Mouse (Mus musculus): Measurements from ENCODE around the gene Chchd10. TPM values are rescaled to one million over a fixed set of nuclear protein-coding genes. Genes with fewer than 3 reads are reported as not detected.

Chchd10 gene
- total and polyA plus RNA-seq, 3 experiments, result 147 to 540 (median 254) TPM

DNA sequence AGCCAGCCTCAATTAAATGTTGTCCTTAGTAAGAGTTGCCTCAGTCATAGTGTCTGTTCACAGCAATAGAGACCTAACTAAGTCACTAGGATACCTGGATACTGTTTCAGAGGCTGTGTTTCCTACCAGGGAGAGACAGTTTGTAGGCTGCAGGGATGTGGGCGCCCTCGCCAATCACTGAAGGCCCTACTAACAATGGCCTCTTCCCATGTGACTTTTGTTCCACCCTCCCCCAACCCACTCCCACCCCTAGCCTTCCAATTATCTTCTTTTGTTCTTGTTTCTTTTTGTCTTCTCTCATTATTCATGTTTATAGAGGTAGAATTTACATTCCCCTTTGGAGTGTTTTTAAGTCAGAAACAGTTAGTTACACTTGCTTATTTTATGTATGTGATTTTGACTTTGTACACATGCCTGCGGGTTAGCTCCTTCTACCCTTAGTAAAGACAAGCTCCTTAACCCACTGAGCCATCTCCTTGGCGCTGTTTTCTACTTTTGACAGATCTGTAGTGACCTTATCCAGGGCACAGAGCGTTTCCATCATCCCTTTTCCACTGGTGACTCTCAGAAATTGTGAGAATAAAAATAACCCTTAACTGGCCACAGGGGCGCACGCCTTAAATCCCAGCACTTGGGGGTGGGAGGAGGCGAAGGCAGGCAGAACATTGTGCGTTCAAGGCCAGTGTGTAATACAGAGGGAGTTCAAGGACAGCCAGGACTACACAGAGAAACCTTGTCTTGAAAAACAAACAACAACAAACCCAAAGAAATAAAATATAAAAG, 8.3 kb downstream of the Chchd10 start:
- no peak for DNase-seq (ENCODE audit: extremely low read depth)
- Histone ChIP-seq H3K79me2 (replicated peaks; ENCODE audit: control insufficient read depth, extremely low read depth, insufficient read depth, poor library complexity, severe bottlenecking) (no peaks in the 10 kb centered on the region), H3K4me1 (ENCODE audit: control insufficient read depth in 1 of 2, insufficient read depth in 2 of 2) (peaks cover 20 to 71% of the 10 kb centered on the region in 2 experiments), H3K27ac (ENCODE audit: insufficient read depth, low read depth) (no peak overlapping the region), H3K9me3 (replicated peaks; ENCODE audit: low read length) (no peaks in the 10 kb centered on the region), H3K9ac (ENCODE audit: insufficient read depth, low read depth) (no peak overlapping the region), H3K36me3 (replicated peaks in 1 of 2; ENCODE audit: control insufficient read depth in 1 of 2, insufficient read depth in 1 of 2, low read length in 1 of 2) (peaks cover 0 to 15% of the 10 kb centered on the region in 2 experiments), H3K27me3 (replicated peaks) (no peaks in the 10 kb centered on the region), H3K4me3 (replicated peaks in 1 of 3; ENCODE audit: low read depth in 2 of 3, low read length in 2 of 3, poor library complexity in 1 of 3) (no peak overlapping the region), H3K4me2 (ENCODE audit: insufficient read depth, low read depth, poor library complexity, severe bottlenecking) (no peak overlapping the region)
- dilution Hi-C loops (cut with MboI; ENCODE audit: extremely low pct_ligation_motif_present, extremely low pct_unique_long_range_greater_than_20kb, low sequenced_read_pairs), result no loop called here
- TF ChIP-seq E2F4 (IDR thresholded peaks at IDR 0.05; ENCODE audit: insufficient replicate concordance, low read depth, low read length) (no peak), ETS1 (conservative IDR thresholded peaks at IDR 0.05; ENCODE audit: low read depth, low read length) (no peak), HCFC1 (IDR thresholded peaks at IDR 0.05; ENCODE audit: low read depth, low read length) (no peak), PAX5 (IDR thresholded peaks at IDR 0.05; ENCODE audit: low read length) (no peak), MYC (IDR thresholded peaks at IDR 0.05; ENCODE audit: low read depth, low read length) (no peak), CTCF (conservative IDR thresholded peaks at IDR 0.05 in 1 of 2, IDR thresholded peaks at IDR 0.05 in 1 of 2; ENCODE audit: low read depth in 2 of 2, low read length in 2 of 2) (no peak)
- in situ Hi-C loops (cut with MboI; ENCODE audit: low pct_ligation_motif_present, low pct_unique_long_range_greater_than_20kb, low sequenced_read_pairs), result no loop called here

DNA sequence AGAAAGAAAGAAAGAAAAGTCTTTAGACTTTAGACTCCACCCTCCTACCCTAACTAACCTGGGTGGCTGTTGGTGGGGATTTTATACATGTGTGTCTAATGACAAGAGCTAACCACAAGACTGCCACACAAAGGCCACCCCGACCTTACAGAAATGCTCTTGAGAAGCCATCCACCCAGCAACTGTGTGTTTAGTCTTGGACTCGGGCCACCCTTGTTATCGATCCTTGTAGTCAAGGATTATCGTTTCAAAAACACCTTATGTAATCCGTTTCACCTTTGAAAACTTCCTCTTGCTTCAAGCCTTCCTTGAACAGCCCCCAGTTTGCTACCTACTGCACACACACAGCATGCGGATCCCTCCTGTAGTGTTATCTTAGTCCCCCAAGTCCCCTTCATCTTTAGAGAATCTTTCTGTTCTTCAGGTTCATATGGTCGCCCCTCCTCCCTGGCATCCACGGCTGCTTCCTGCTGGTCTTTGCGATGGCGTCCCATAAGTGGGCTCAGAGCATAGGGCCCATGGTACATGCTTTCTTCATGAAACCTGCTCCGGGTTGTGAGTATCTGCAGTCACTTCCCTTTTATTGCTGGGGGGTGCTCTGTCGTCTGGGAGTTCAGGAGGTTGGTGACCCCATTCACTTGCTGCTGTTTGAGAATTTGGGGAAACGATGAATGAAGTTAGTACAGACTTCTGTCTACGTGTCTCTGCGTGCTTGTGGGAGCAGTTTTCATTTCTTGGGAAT, 10.0 kb downstream of the Chchd10 start, which contains the start of gene Vpreb3:
Gene Vpreb3 (plus strand): TSS at position 322 of the 742 bp plus-strand sequence.
- no peak for DNase-seq (ENCODE audit: extremely low read depth)
- Histone ChIP-seq H3K4me2 (ENCODE audit: insufficient read depth, low read depth, poor library complexity, severe bottlenecking) (no peak within 1 kb of the TSS), H3K27ac (ENCODE audit: insufficient read depth, low read depth) (no peak within 1 kb of the TSS), H3K9ac (ENCODE audit: insufficient read depth, low read depth) (no peak within 1 kb of the TSS), H3K27me3 (replicated peaks) (no peaks in the 10 kb centered on the region), H3K79me2 (replicated peaks; ENCODE audit: control insufficient read depth, extremely low read depth, insufficient read depth, poor library complexity, severe bottlenecking) (no peaks in the 10 kb centered on the region), H3K36me3 (replicated peaks in 1 of 2; ENCODE audit: control insufficient read depth in 1 of 2, insufficient read depth in 1 of 2, low read length in 1 of 2) (peaks cover 0 to 13% of the 10 kb centered on the region in 2 experiments), H3K4me3 (replicated peaks in 1 of 3; ENCODE audit: low read depth in 2 of 3, low read length in 2 of 3, poor library complexity in 1 of 3) (no peak within 1 kb of the TSS), H3K9me3 (replicated peaks; ENCODE audit: low read length) (no peaks in the 10 kb centered on the region), H3K4me1 (ENCODE audit: control insufficient read depth in 1 of 2, insufficient read depth in 2 of 2) (peaks cover 25 to 69% of the 10 kb centered on the region in 2 experiments)
- dilution Hi-C loops (cut with MboI; ENCODE audit: extremely low pct_ligation_motif_present, extremely low pct_unique_long_range_greater_than_20kb, low sequenced_read_pairs) (no loop called here), in situ Hi-C loops (cut with MboI; ENCODE audit: low pct_ligation_motif_present, low pct_unique_long_range_greater_than_20kb, low sequenced_read_pairs) (no loop called here)
- TF ChIP-seq RCOR1 (conservative IDR thresholded peaks at IDR 0.05; ENCODE audit: low read depth, low read length), result no peak
- TF ChIP-seq ETS1 (conservative IDR thresholded peaks at IDR 0.05; ENCODE audit: low read depth, low read length), result no peak
- TF ChIP-seq UBTF (IDR thresholded peaks at IDR 0.05; ENCODE audit: low read depth, low read length), result no peak
- no peak for TF ChIP-seq PAX5 (IDR thresholded peaks at IDR 0.05; ENCODE audit: low read length)
- no peak for TF ChIP-seq JUN (IDR thresholded peaks at IDR 0.05; ENCODE audit: insufficient read depth, low read depth, low read length)
- TF ChIP-seq CTCF (conservative IDR thresholded peaks at IDR 0.05 in 1 of 2, IDR thresholded peaks at IDR 0.05 in 1 of 2; ENCODE audit: low read depth in 2 of 2, low read length in 2 of 2), result no peak
- no peak for TF ChIP-seq KAT2A (IDR thresholded peaks at IDR 0.05; ENCODE audit: insufficient replicate concordance, low read length)
- no peak for TF ChIP-seq IRF4 (IDR thresholded peaks at IDR 0.05; ENCODE audit: low read depth, low read length)
- TF ChIP-seq ZC3H11A (IDR thresholded peaks at IDR 0.05; ENCODE audit: low read depth, low read length), result no peak
- TF ChIP-seq TCF12 (IDR thresholded peaks at IDR 0.05; ENCODE audit: low read depth, low read length), result no peak
- no peak for TF ChIP-seq EP300 (IDR thresholded peaks at IDR 0.05; ENCODE audit: low read length)

Measured in CH12.LX (cell line).